Mouse (Mus musculus) kidney, adult 9 months (tissue): Measurements from ENCODE around the gene Olfr805.

Experiments used
- DNase-seq: peaks from one replicate; pipeline ENCODE4 v3.0.0; 2022

Olfr805 gene

GRCm38 (mm10) chr10:129729275-129729674 lies at the start of gene Olfr805:
TSS of gene Olfr805 (minus strand) at chr10:129729375.
- DNase-seq: no peak

- DNase-seq: no peak
Measured at GRCm38 (mm10) chr10:129778123-129778522, 48.9 kb upstream of the Olfr805 start.

GRCm38 (mm10) chr10:129774338-129774737 lies 45.2 kb upstream of the Olfr805 start, which contains the start of gene Olfr809:
TSS of gene Olfr809 (plus strand) at chr10:129774638.
- DNase-seq: no peak

- DNase-seq: no peak
Measured at GRCm38 (mm10) chr10:129765182-129765581, 36.0 kb upstream of the Olfr805 start, which contains the start of gene Olfr808. TSS of gene Olfr808 (plus strand) at chr10:129765482.

GRCm38 (mm10) chr10:129757693-129758092 lies 28.5 kb upstream of the Olfr805 start, which contains the start of gene Olfr807:
TSS of gene Olfr807 (minus strand) at chr10:129757793.
- DNase-seq: no peak

GRCm38 (mm10) chr10:129741821-129742220 lies 12.6 kb upstream of the Olfr805 start, which contains the start of gene Olfr806:
TSS of gene Olfr806 (minus strand) at chr10:129741921.
- DNase-seq: no peak

GRCm38 (mm10) chr10:129702910-129703309 lies 26.3 kb downstream of the Olfr805 start, which contains the start of gene Olfr804:
TSS of gene Olfr804 (plus strand) at chr10:129703210.
- DNase-seq: no peak

- DNase-seq: no peak
Measured at GRCm38 (mm10) chr10:129694186-129694585, 35.0 kb downstream of the Olfr805 start, which contains the start of gene Olfr803. TSS of gene Olfr803 (minus strand) at chr10:129694286.

GRCm38 (mm10) chr10:129688069-129688468 lies 41.1 kb downstream of the Olfr805 start, which contains the start of gene Olfr802:
TSS of gene Olfr802 (minus strand) at chr10:129688169.
- no peak for DNase-seq

- no peak for DNase-seq
Measured at GRCm38 (mm10) chr10:129673765-129674164, 55.4 kb downstream of the Olfr805 start, which contains the start of gene Olfr801. TSS of gene Olfr801 (minus strand) at chr10:129673865.
